Mouse (Mus musculus) c-Kit-negative CD71-positive TER-119-positive erythroid progenitor cells, embryonic 14.5 days (primary cell): ENCODE measurements around the gene Zbtb16.

Experiments used
- DNase-seq: peaks from one replicate; pipeline ENCODE4 v3.0.0-alpha.2; 2013; ENCODE audit warnings: low read depth, low spot score

The Zbtb16 gene

GRCm38 (mm10) chr9:48606171-48606570, 229.9 kb downstream of the Zbtb16 start:
- DNase-seq = no peak

- no peak for DNase-seq
Measured at GRCm38 (mm10) chr9:48605697-48606096, 230.3 kb downstream of the Zbtb16 start.

DNA sequence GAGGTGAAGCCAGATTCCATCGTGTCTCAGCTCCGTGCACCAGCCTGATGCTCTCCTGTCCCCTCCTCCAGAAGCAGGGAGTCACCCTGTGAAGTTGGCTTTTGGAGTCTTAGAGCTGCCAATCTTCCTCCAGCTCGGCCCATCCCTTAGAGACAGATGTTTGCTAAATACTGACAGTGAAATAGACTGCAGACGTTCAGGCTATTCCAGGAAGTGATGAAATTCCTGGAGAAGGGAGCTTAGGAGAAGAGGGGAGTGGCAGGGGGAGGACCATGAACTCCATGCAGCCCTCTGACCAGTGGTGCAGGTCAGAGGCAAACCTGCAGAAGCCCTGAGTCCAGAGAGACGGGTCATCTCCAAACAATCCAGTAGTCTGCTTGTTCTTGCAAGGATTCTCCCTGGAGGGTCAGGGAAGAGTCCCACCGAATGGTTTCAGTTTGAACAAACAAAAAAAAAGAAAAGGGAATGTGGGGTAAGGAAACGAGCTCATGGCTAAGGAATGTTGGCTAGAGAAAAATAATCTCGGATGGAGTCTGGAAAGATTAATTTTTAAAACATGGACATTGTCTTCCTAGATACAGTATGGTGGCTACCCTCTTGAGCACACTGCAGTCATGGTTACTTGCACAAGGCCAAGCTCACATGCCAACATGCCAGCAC, 231.0 kb downstream of the Zbtb16 start, which contains the start of gene Nnmt:
Nnmt (minus strand) TSS at position 215 of the 660 bp plus-strand sequence.
- DNase-seq = no peak
